Mouse (Mus musculus) frontal cortex, postnatal 14 days (tissue): Measurements from ENCODE around the gene Cacna1h.

ENCODE experiments used
- DNase-seq, 2 experiments: peaks; one replicate each; pipeline ENCODE4 v3.0.0; 2022; ENCODE audit warnings: low spot score in 2 of 2

The Cacna1h gene

GRCm38 (mm10) chr17:25445841-25446240 is 12.3 kb upstream of the Cacna1h start:
- no peak for DNase-seq

GRCm38 (mm10) chr17:25445074-25445473 is 11.5 kb upstream of the Cacna1h start:
- no peak for DNase-seq

- DNase-seq, result no peak
Observed at GRCm38 (mm10) chr17:25442889-25443288, 9.3 kb upstream of the Cacna1h start.

GRCm38 (mm10) chr17:25441417-25441816 is 7.8 kb upstream of the Cacna1h start:
- no peak for DNase-seq

DNA sequence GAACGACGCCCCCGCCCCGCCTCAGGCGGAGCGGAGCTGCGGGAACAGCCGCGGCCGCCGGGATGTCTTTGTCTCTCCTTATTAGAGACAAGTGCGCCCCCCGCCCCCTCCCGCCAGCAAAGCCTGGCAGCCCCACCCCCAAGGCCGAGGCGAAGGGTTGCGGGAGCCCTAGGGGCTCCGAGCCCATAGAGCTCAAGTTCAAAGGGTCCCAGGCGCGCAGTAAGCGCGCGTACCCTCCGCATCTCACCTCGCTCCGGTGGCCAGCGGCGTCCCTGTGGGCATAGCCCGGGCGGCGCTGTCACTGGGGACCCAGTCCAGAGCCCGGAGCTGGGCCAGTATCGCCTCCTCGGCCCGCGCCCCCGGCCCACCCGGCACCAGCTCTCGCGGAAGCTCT is 363 bp downstream of the Cacna1h start:
- no peak for DNase-seq

DNA sequence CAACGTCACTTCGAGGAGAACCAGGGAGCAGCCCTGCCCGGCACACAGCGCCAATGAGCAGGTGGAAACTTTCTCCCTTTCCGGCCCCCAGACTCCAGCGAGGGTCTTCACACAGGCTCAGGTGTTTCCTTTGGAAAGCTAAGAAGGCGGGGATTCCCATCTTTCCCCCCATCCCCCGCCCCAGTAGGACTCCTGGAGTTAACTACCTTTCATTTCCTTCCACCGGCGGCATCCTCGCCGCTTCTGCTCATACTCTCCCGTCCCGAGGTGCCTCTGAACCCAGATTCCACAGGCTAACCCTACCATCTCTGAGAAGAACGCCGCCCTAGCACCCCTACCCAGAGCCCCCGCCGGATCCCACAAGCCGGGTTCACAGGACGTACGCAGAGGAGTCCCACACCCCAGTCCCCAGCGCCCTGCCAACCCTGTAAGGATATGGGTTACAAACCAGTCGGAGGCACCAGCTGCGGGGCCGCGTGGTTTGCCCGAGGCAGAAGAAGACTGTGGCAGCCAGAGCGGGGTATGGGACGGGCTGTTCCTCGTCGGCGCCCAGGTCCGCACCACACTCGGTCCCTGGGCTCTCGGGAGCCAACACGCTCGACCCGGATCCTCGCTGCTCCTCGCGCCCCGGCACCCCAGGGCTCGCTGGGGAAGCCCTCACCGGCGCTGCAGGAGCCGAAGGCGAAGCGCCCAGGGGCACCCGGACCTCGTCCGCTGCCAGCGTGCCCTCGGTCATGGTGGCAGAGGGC is 976 bp downstream of the Cacna1h start:
- DNase-seq, result no peak

GRCm38 (mm10) chr17:25430534-25430933 is 3.0 kb downstream of the Cacna1h start:
- no peak for DNase-seq

- no peak for DNase-seq
Observed at GRCm38 (mm10) chr17:25429886-25430285, 3.7 kb downstream of the Cacna1h start.

- no peak for DNase-seq
Observed at GRCm38 (mm10) chr17:25429240-25429639, 4.3 kb downstream of the Cacna1h start.

GRCm38 (mm10) chr17:25427441-25427840 is 6.1 kb downstream of the Cacna1h start:
- no peak for DNase-seq

DNA sequence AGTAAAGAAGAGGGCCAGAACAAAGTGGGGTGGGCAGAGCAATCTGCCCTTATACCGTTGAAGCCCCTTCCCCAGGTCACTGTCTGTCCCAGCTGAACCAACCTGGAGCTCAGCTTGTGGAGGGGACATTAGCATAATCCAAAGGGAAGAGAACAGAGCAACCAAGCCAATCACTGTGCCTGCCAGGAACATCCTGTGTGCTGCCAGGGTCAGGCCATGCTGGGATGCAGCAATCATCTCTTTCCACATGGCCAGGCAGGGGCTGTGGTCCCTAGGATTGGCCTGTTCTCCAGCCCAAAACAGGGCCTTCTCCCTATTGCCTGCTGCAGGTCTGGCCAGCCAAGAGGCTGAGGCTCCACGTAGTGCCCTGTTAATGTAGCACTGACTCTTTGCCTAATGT is 7.6 kb downstream of the Cacna1h start:
- DNase-seq, result no peak

GRCm38 (mm10) chr17:25424526-25425080 is 9.0 kb downstream of the Cacna1h start:
- no peak for DNase-seq

GRCm38 (mm10) chr17:25420998-25421397 is 12.6 kb downstream of the Cacna1h start:
- no peak for DNase-seq

DNA sequence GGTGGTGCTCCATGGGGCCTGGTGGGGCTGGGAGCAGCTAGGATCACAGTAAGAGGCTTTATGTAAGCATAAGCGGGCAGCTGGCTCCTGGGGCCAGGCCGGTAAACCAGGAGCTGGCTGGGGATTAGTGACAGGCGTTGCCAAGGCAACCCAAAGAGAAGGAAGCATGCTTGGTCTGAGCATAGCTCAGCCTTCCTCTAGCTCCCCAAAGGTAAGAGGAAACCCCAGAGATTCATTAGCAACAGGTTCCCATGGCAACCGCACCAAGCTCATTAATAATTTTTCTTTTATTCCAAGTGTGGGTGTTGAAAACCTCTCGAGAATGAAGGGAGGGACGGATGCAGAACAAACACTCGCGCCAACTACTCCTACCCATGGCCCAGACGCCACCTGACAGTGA is 14.7 kb downstream of the Cacna1h start:
- no peak for DNase-seq

GRCm38 (mm10) chr17:25417990-25418389 is 15.6 kb downstream of the Cacna1h start:
- DNase-seq, result no peak

DNA sequence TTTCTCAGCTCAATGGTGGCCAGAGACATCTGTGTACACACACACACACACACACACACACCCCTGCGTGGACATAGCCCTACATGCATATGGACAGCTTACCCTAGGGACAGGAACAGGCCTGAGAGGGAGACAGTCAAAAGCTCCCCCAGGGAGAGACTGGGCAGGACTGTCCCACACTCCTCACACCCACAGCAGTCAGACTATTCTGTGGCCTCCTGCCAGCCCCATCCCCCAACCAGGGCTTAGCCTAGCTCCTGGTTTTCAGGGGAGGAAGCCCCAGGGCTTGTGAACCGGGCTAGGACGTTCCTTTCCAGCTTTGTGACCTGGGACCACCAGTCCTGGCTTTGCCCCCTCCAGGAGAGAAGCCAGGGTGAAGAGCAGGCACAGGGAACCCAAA is 17.4 kb downstream of the Cacna1h start:
- DNase-seq, result no peak

- no peak for DNase-seq
Observed at GRCm38 (mm10) chr17:25415421-25415913, 18.1 kb downstream of the Cacna1h start.

GRCm38 (mm10) chr17:25414917-25415316 is 18.7 kb downstream of the Cacna1h start:
- DNase-seq, result no peak

GRCm38 (mm10) chr17:25414209-25414608 is 19.4 kb downstream of the Cacna1h start:
- DNase-seq, result no peak

DNA sequence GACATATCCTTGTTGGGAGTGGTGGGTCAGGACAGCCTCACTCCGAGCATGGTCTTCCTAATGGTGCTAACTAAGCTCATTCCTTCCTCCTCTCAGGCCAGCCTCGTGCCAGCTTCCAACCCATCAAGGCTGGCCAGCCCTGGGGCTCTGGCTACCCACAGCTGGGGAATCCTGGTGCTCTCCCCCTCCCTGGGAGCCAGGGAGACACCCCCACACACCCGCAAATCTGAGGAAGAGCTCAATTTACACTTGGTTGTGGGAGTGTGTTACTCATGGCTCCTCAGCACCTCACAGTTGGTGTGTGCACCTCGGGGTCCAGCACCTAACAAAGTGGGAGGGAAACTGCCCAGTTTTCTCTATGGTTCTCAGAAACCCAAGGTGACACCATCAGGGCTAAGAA is 22.3 kb downstream of the Cacna1h start:
- no peak for DNase-seq

GRCm38 (mm10) chr17:25410786-25411185 is 22.8 kb downstream of the Cacna1h start:
- no peak for DNase-seq

DNA sequence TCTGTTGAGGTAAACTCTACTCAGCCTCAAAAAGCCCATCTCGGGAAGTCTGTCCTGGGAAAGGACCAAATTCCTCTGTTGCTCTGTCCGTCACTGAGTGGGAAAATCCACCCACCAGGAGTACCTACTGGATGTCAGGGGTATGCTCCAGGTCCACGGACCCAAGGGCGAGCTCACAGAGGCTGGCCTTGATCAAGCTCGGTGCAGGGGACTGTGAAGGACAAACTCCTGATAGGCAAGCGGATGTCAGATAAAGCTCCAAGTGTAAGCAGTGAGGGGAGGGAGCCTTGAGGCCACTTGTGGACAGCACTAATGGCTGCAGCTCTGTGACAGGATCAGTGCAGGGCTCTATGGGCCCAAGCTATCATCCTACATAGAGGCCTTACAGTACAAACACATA is 23.4 kb downstream of the Cacna1h start:
- no peak for DNase-seq

DNA sequence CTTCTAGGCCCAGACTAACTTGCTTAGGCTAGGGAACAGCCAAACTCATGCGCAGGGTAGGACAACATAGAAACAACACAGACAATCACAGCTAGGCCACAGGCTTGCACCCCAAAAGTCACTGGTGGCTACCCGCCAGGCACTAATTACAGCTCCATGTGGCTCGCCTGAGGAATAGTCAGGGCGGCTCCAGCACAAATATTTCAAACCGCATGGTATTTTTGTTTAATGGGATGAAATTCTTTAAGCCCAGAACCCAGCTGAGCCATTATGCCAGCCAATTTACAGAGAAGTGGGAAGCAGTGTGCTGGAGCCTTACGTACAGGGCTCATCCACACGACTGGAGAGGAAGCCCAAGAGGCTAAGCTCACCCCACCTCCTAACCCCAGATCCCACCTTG is 24.0 kb downstream of the Cacna1h start:
- DNase-seq, result no peak
